Mouse (Mus musculus) stomach, postnatal 0 days (tissue): ENCODE measurements at regions not wholly inside any gene's neighbourhood (a gene's known extent, or its start where the extent isn't known, plus 50 kb on each side); places are given as distances from the start of the nearest gene placed in this dataset.

Source experiments
- CTCF ChIP-seq: IDR thresholded peaks from 2 replicates; pipeline ENCODE4 v1.5.1; 2016; ENCODE audit warnings: antibody characterized with exemption, low read depth, mild to moderate bottlenecking, moderate library complexity
- EP300 ChIP-seq: optimal IDR thresholded peaks from 2 replicates; pipeline ENCODE3; 2016; ENCODE audit warnings: antibody characterized with exemption

DNA sequence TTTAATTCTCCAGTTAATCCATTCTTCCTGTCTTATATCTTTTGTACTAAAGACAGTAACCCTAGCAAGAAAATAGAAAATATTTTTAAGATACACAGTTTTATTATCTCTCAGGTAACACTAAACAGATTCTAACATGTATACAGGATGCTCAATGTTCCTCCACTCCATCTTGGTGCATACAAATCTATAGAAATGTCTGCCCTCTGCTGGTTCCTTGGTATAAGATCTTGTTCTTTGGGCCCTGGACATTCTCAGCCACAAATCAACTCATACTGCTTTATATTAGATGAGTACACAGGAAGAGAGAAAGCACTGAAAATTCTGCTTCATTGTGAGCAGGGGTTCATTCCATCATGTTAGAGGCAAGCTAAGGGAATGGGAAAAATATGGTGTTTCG, 260.6 kb downstream of the Lipi start:
- TF ChIP-seq CTCF (peak; percentile 66), EP300 (no peak)
